Mouse (Mus musculus) embryonic facial prominence, embryonic 10.5 days (tissue): ENCODE results near the gene Mfsd6l. TPM values are rescaled to one million over a fixed set of nuclear protein-coding genes. Genes with fewer than 3 reads are reported as not detected.
A peak's percentile ranks its signal among the peaks of the same experiment; 100 is the strongest.

Experiments used
- DNase-seq: peaks from one replicate; pipeline ENCODE4 v3.0.0-alpha.2; 2017; ENCODE audit warnings: low spot score
- H3K27ac ChIP-seq: fragments of 300-500 bp; sonication (generic); replicated peaks from 2 replicates; pipeline ENCODE4 v1.5.1; 2016; ENCODE audit warnings: mild to moderate bottlenecking
- H3K27me3 ChIP-seq: fragments of 300-500 bp; sonication (generic); replicated peaks from 2 replicates; pipeline ENCODE4 v1.6.1; 2016; ENCODE audit warnings: low read depth, mild to moderate bottlenecking; ENCODE audit not compliant: poor library complexity, severe bottlenecking
- H3K36me3 ChIP-seq: fragments of 300-500 bp; sonication (generic); replicated peaks from 2 replicates; pipeline ENCODE4 v1.6.1; 2016; ENCODE audit warnings: mild to moderate bottlenecking, moderate library complexity
- H3K4me1 ChIP-seq: fragments of 300-500 bp; sonication (generic); 2 replicates; pipeline ENCODE4 v1.6.1; 2016
- H3K4me3 ChIP-seq: fragments of 300-500 bp; sonication (generic); 2 replicates; pipeline ENCODE4 v1.5.1; 2016; ENCODE audit warnings: mild to moderate bottlenecking, moderate library complexity
- H3K9me3 ChIP-seq: fragments of 300-500 bp; sonication (generic); 2 replicates; pipeline ENCODE4 v1.6.1; 2016; ENCODE audit warnings: mild to moderate bottlenecking
- WGBS: fragments of 180-500 bp; shearing (Covaris S2); methylation state at CpG from one replicate; pipeline ENCODE4 v1.1.7; 2016; 5-methylcytosine and 5-hydroxymethylcytosine counted together
- polyA plus RNA-seq: library from polyadenylated mRNA; unstranded; fragments of >200 nt; fragmentation: Nextera tagmentation; extraction: Ambion mirVana; gene quantifications from 2 replicates; pipeline ENCODE4 v1.2.1, GENCODE M21; 2016

Mfsd6l gene
- polyA plus RNA-seq, 1 experiment from 2014 or later: 0.50 TPM

GRCm38 (mm10) chr11:68532773-68533172 is 23.2 kb upstream of the Mfsd6l start:
- 82% methylated on average over 5 of the region's 5 CpGs for WGBS
- no peak for DNase-seq

GRCm38 (mm10) chr11:68533971-68534475 is 22.0 kb upstream of the Mfsd6l start:
- H3K27ac ChIP-seq: no peak overlapping the region
- no peaks in the 10 kb centered on the region for H3K9me3 ChIP-seq
- 0 out of 2 replicates have a peak, but pooled peaks cover 3% of the 10 kb centered on the region for H3K4me1 ChIP-seq
- H3K36me3 ChIP-seq: no peaks in the 10 kb centered on the region
- DNase-seq: no peak
- 81% methylated on average over 6 of the region's 6 CpGs for WGBS
- no peak overlapping the region for H3K4me3 ChIP-seq
- H3K27me3 ChIP-seq: peaks cover 15% of the 10 kb centered on the region; the same call in 1 of the 2 replicates

More at GRCm38 (mm10) chr11:68532773-68533172, 23.2 kb upstream of the Mfsd6l start:
- Histone ChIP-seq H3K36me3 (no peaks in the 10 kb centered on the region), H3K27ac (no peak overlapping the region), H3K27me3 (peaks cover 15% of the 10 kb centered on the region; the same call in 1 of the 2 replicates), H3K4me1 (0 out of 2 replicates have a peak, but pooled peaks cover 3% of the 10 kb centered on the region), H3K9me3 (no peaks in the 10 kb centered on the region), H3K4me3 (no peak overlapping the region)

- H3K27me3 ChIP-seq: peaks cover 12% of the 10 kb centered on the region; the same call in 1 of the 2 replicates
- DNase-seq: no peak
- 0 out of 2 replicates have a peak, but pooled peaks cover 3% of the 10 kb centered on the region for H3K4me1 ChIP-seq
- 73% methylated on average over 4 of the region's 4 CpGs for WGBS
- H3K4me3 ChIP-seq: no peak overlapping the region
- H3K9me3 ChIP-seq: no peaks in the 10 kb centered on the region
- no peak overlapping the region for H3K27ac ChIP-seq
- H3K36me3 ChIP-seq: no peaks in the 10 kb centered on the region
These were observed 20.0 kb upstream of the Mfsd6l start for GRCm38 (mm10) chr11:68536026-68536425.

DNA sequence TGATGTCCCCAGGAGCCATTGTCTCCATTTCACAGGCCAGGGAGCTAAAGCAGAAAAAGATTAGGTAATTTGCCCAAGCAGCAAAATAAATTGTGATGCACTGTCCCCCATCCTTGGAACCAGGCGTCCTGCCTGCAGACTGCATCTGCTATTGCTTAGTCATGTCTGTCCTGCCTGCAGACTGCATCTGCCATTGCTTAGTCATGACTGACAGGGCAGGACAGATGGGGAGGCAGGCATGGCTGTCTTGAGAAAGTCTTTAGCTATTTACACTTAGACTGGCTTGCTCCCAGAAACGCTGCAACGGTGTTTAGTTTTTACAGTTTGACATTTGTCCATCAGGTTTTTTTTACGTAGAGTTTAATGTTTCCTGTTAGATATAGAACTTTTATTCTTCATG is 19.5 kb upstream of the Mfsd6l start:
- H3K27ac ChIP-seq: no peak overlapping the region
- H3K9me3 ChIP-seq: no peaks in the 10 kb centered on the region
- H3K27me3 ChIP-seq: peaks cover 7% of the 10 kb centered on the region; the same call in 1 of the 2 replicates
- 0 out of 2 replicates have a peak, but pooled peaks cover 3% of the 10 kb centered on the region for H3K4me1 ChIP-seq
- DNase-seq: peak; percentile 58
- WGBS: 59% methylated on average over 4 of the region's 4 CpGs
- no peak overlapping the region for H3K4me3 ChIP-seq
- H3K36me3 ChIP-seq: no peaks in the 10 kb centered on the region

DNA sequence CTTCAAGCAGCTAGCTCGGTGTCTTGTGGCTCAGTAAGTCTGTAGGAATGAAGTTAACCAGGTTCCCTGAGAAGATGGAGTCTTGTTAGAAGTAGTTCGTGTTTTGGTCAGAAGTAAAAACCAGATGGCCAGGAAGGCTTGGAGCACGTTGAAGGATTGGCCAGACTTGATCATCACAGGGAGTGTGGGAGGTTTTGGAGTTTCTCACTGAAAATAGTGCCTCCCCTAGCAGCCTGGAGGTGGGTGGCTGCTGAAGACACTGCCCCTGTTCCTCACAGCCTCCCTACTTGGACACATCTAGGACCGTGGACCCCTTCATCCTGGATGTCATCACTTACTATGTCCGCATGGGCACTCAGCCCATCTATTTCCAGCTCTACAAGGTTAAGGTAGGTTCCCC is 16.4 kb upstream of the Mfsd6l start:
- no peak for DNase-seq
- peaks cover 12% of the 10 kb centered on the region for H3K27me3 ChIP-seq
- no peak overlapping the region for H3K4me3 ChIP-seq
- WGBS: 63% methylated on average over 5 of the region's 5 CpGs
- no peaks in the 10 kb centered on the region for H3K9me3 ChIP-seq
- peaks cover 7% of the 10 kb centered on the region for H3K4me1 ChIP-seq
- H3K36me3 ChIP-seq: no peaks in the 10 kb centered on the region
- no peak overlapping the region for H3K27ac ChIP-seq

DNA sequence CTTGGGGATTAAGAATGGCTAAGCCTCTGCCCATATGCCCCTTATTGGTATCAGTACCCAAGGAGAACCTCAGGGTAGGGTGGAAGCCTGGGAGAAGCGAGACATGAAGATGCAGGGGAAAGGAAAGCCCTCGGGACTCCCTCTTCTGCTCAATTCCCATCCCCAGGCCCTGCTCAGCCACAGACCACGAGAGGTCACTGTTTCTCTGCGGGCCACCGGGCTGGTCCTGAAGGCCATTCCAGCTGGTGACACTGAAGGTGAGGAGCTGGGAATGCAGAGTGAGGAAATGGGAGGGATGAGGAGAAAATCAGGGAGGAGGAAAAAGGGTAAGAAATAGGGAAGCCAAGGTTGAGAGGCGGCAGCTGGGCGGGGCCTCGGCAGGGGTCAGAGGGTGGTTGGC is 11.4 kb upstream of the Mfsd6l start:
- Histone ChIP-seq H3K4me3 (no peak overlapping the region), H3K4me1 (peaks cover 21% of the 10 kb centered on the region), H3K9me3 (no peaks in the 10 kb centered on the region), H3K27ac (no peak overlapping the region), H3K36me3 (no peaks in the 10 kb centered on the region), H3K27me3 (peaks cover 12% of the 10 kb centered on the region)
- 10% methylated on average over 8 of the region's 8 CpGs for WGBS
- DNase-seq: peak; percentile 54

- peaks cover 21% of the 10 kb centered on the region for H3K4me1 ChIP-seq
- H3K4me3 ChIP-seq: no peak overlapping the region
- no peaks in the 10 kb centered on the region for H3K9me3 ChIP-seq
- no peak overlapping the region for H3K27ac ChIP-seq
- DNase-seq: no peak
- WGBS: 59% methylated on average over 7 of the region's 7 CpGs
- H3K36me3 ChIP-seq: no peaks in the 10 kb centered on the region
- peaks cover 12% of the 10 kb centered on the region for H3K27me3 ChIP-seq
These were observed 10.8 kb upstream of the Mfsd6l start for GRCm38 (mm10) chr11:68545172-68545571.

- Histone ChIP-seq H3K27me3 (peaks cover 7% of the 10 kb centered on the region; the same call in 1 of the 2 replicates), H3K36me3 (no peaks in the 10 kb centered on the region), H3K4me1 (peaks cover 24% of the 10 kb centered on the region), H3K27ac (no peak overlapping the region), H3K4me3 (no peak overlapping the region), H3K9me3 (no peaks in the 10 kb centered on the region)
- WGBS: 77% methylated on average over 8 of the region's 8 CpGs
- no peak for DNase-seq
These were observed 10.2 kb upstream of the Mfsd6l start for GRCm38 (mm10) chr11:68545682-68546222.

GRCm38 (mm10) chr11:68547484-68547883 is 8.5 kb upstream of the Mfsd6l start:
- no peak for DNase-seq
- no peaks in the 10 kb centered on the region for H3K36me3 ChIP-seq
- WGBS: 80% methylated on average over 2 of the region's 2 CpGs
- H3K27ac ChIP-seq: no peak overlapping the region
- peaks cover 6% of the 10 kb centered on the region; the same call in 1 of the 2 replicates for H3K27me3 ChIP-seq
- no peak overlapping the region for H3K4me3 ChIP-seq
- H3K4me1 ChIP-seq: peaks cover 24% of the 10 kb centered on the region
- H3K9me3 ChIP-seq: no peaks in the 10 kb centered on the region

DNA sequence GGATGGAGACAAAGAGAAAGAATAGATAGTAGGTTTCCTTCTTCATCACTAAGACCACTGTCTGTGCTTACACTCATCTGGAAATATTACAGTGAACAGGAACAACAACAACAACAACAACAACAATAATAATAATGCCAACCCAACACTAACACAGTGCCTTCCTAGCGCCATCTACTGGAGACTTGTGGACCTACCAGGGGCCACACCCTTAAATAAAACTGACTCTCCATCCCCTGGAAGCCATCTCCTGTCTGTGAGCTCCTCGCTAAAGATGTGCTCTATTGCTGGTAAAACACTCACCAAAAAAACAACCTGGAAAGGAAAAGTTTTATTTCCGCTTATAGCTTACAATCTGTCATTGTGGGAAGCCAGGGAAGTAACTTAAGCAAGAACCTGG is 6.4 kb upstream of the Mfsd6l start:
- H3K9me3 ChIP-seq: no peaks in the 10 kb centered on the region
- no peak for DNase-seq
- H3K27ac ChIP-seq: no peak overlapping the region
- 53% methylated on average over 3 of the region's 3 CpGs for WGBS
- H3K27me3 ChIP-seq: no peaks in the 10 kb centered on the region
- H3K4me1 ChIP-seq: peaks cover 21% of the 10 kb centered on the region
- H3K36me3 ChIP-seq: no peaks in the 10 kb centered on the region
- H3K4me3 ChIP-seq: no peak overlapping the region

DNA sequence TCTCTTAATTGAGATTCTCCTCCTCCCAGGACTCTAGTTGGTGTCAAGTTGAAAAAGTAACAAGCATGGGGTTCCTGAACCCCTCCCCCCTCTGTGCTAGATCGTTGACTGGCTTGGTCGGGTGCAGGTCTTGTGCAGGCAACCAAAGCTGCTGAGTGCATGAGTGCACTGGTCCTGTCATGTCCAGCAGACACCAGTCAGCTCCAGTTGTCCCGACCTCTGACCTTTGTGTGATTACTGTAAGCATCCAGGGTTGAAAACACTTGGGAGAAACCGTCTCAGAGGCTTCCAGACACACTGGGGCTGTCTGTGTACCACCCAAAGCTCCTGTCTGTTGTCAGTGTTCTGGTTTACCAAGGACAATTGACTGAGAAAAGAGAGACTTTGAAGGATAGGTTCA is 5.6 kb upstream of the Mfsd6l start:
- no peak for DNase-seq
- Histone ChIP-seq H3K4me3 (no peak overlapping the region), H3K9me3 (no peaks in the 10 kb centered on the region), H3K36me3 (no peaks in the 10 kb centered on the region), H3K4me1 (peaks cover 14% of the 10 kb centered on the region), H3K27ac (no peak overlapping the region), H3K27me3 (peaks cover under 1% of the 10 kb centered on the region; the same call in 1 of the 2 replicates)
- 60% methylated on average over 4 of the region's 4 CpGs for WGBS

DNA sequence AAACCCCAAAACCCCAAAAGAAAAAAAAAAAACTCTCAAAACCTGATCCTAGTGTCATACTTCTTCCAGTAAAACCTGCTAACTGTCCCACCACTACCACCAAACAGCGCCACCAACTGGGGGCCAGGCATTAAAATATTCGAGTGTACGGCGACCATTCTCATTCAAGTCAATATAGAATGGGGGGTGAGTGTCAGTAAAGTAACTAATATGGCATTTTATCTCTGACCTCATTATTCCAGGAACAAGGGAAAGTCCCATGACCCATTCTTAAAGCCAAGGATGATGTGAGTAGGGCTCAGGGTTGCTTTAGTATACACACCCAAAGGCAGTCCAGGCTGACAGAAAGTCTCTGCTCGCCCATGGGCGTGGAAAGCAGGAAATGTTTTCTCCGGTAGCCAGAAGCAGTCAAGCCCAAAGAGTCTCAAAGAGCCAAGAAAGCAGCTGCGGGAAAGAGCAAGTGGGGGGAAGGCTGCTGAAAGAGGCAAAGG is 2.0 kb upstream of the Mfsd6l start:
- Histone ChIP-seq H3K4me3 (no peak overlapping the region), H3K4me1 (peaks cover 10% of the 10 kb centered on the region), H3K36me3 (no peaks in the 10 kb centered on the region), H3K27me3 (peaks cover 27% of the 10 kb centered on the region), H3K9me3 (no peaks in the 10 kb centered on the region), H3K27ac (no peak overlapping the region)
- 44% methylated on average over 8 of the region's 8 CpGs for WGBS
- DNase-seq: peak; percentile 26

DNA sequence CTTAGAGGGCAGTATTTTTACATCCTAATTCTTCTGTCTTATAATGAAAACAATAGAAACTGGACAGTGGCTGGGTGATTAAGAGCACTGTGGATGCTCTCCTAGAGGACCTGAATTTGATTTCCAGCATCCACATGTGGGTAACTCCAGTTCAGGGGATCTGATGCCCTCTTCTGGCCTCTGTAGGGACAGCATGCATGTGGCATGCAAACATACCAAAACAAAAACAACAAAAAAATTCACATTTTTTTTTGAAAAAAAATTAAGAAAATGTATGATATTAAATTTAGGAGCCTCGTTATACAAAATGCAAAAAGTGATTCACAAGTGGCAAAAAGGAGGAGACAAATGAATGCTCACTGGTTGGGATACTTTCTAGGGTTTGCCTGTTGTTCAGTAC is 3.6 kb downstream of the Mfsd6l start:
- H3K4me3 ChIP-seq: no peak overlapping the region
- 45% methylated on average over 1 of the region's 1 CpGs for WGBS
- DNase-seq: no peak
- no peaks in the 10 kb centered on the region for H3K9me3 ChIP-seq
- peaks cover 27% of the 10 kb centered on the region for H3K27me3 ChIP-seq
- H3K36me3 ChIP-seq: no peaks in the 10 kb centered on the region
- no peak overlapping the region for H3K27ac ChIP-seq
- H3K4me1 ChIP-seq: peaks cover 7% of the 10 kb centered on the region
